Comparison of ENCODE assay signal across 13 mouse cellular contexts in genomic region chr1:129057182-129057581, GRCm38 (mm10).
DNase-seq lines count a peak whose midpoint lies in the region; ATAC-seq and TF ChIP-seq lines count a peak whose summit lies in the region.
"Had no signal": no experiment of that assay in that cellular context is flagged by ENCODE, and none has a peak within 500 bp of the region (broad histone marks: within the 10 kb centered on the region; RNA-seq: fewer than 3 reads in every experiment).

No protein-coding gene starts in this region.

- H3K9ac ChIP-seq in forebrain, embryonic 14.5 days (ENCODE audit: low read length), result no peak overlapping the region
- no peak overlapping the region for H3K9ac ChIP-seq in forebrain, embryonic 11.5 days (ENCODE audit: low read length)
- no peak overlapping the region for H3K9ac ChIP-seq in lung, embryonic 14.5 days
- no peak overlapping the region for H3K9ac ChIP-seq in lung, postnatal 0 days (replicated peaks; ENCODE audit: low read depth)
- no peak overlapping the region for H3K9ac ChIP-seq in kidney, embryonic 14.5 days (ENCODE audit: low read depth, low read length)
- no peak overlapping the region for H3K9ac ChIP-seq in intestine, embryonic 16.5 days (ENCODE audit: low read depth, low read length)

- intact Hi-C loops in heart, postnatal 10 days (cut with DNase I), result no loop called here

- no peak for TF ChIP-seq EP300 in lung, postnatal 0 days (IDR thresholded peaks at IDR 0.05)

- 77% methylated on average over 6 of the region's 6 CpGs for WGBS in forebrain, embryonic 14.5 days
- WGBS in forebrain, embryonic 11.5 days, result 86% methylated on average over 6 of the region's 6 CpGs
- 36% methylated on average over 6 of the region's 6 CpGs for WGBS in lung, embryonic 14.5 days
- WGBS in lung, postnatal 0 days, result 42% methylated on average over 6 of the region's 6 CpGs
- whole genome bisulfite sequencing in kidney, embryonic 14.5 days, result 69% methylated on average over 6 of the region's 6 CpGs
- WGBS in intestine, embryonic 16.5 days, result 69% methylated on average over 6 of the region's 6 CpGs

- TF ChIP-seq CTCF in lung, embryonic 14.5 days (IDR thresholded peaks at IDR 0.05; ENCODE audit: low read depth), result no peak
- TF ChIP-seq CTCF in lung, postnatal 0 days (IDR thresholded peaks at IDR 0.05), result no peak

- no peaks in the 10 kb centered on the region for H3K27me3 ChIP-seq in forebrain, embryonic 14.5 days (replicated peaks; ENCODE audit: control insufficient read depth, insufficient read depth, low read length)
- H3K27me3 ChIP-seq in forebrain, embryonic 11.5 days (ENCODE audit: control insufficient read depth, insufficient read depth, low read length), result no peaks in the 10 kb centered on the region
- no peaks in the 10 kb centered on the region for H3K27me3 ChIP-seq in lung, embryonic 14.5 days (ENCODE audit: insufficient read depth, low read length)
- no peaks in the 10 kb centered on the region for H3K27me3 ChIP-seq in lung, postnatal 0 days (replicated peaks; ENCODE audit: insufficient read depth, low read length)
- no peaks in the 10 kb centered on the region for H3K27me3 ChIP-seq in kidney, embryonic 14.5 days (ENCODE audit: control insufficient read depth, insufficient read depth, low read length)
- no peaks in the 10 kb centered on the region for H3K27me3 ChIP-seq in intestine, embryonic 16.5 days (replicated peaks; ENCODE audit: control insufficient read depth, insufficient read depth, low read length)

- ATAC-seq in forebrain, embryonic 14.5 days, result no peak
- ATAC-seq in forebrain, embryonic 11.5 days (replicated peaks; ENCODE audit: low FRiP score), result no peak
- ATAC-seq in lung, embryonic 14.5 days (ENCODE audit: insufficient read depth), result peak; percentile 83; the same call in 1 of the 2 replicates
- ATAC-seq in lung, postnatal 0 days, result no peak
- ATAC-seq in kidney, embryonic 14.5 days (ENCODE audit: low FRiP score, low TSS enrichment), result no peak
- ATAC-seq in intestine, embryonic 16.5 days, result no peak

- H3K36me3 ChIP-seq in forebrain, embryonic 14.5 days (ENCODE audit: control insufficient read depth, insufficient read depth, low read length), result no peaks in the 10 kb centered on the region
- no peaks in the 10 kb centered on the region for H3K36me3 ChIP-seq in forebrain, embryonic 11.5 days (ENCODE audit: control insufficient read depth, insufficient read depth, low read length)
- no peaks in the 10 kb centered on the region for H3K36me3 ChIP-seq in lung, embryonic 14.5 days (ENCODE audit: insufficient read depth)
- H3K36me3 ChIP-seq in lung, postnatal 0 days (ENCODE audit: insufficient read depth, low read length), result no peaks in the 10 kb centered on the region
- H3K36me3 ChIP-seq in kidney, embryonic 14.5 days (ENCODE audit: control insufficient read depth, insufficient read depth, low read length), result no peaks in the 10 kb centered on the region
- H3K36me3 ChIP-seq in intestine, embryonic 16.5 days (ENCODE audit: control insufficient read depth, insufficient read depth, low read length), result no peaks in the 10 kb centered on the region
- H3K36me3 ChIP-seq: embryonic facial prominence, embryonic 10.5 days had no signal

- no peak overlapping the region for H3K4me2 ChIP-seq in forebrain, embryonic 14.5 days (ENCODE audit: low read length)
- no peak overlapping the region for H3K4me2 ChIP-seq in forebrain, embryonic 11.5 days (ENCODE audit: low read depth, low read length, severe bottlenecking)
- no peak overlapping the region for H3K4me2 ChIP-seq in lung, embryonic 14.5 days
- no peak overlapping the region for H3K4me2 ChIP-seq in lung, postnatal 0 days (replicated peaks; ENCODE audit: low read depth, low read length)
- H3K4me2 ChIP-seq in kidney, embryonic 14.5 days (replicated peaks; ENCODE audit: low read depth, low read length), result no peak overlapping the region
- no peak overlapping the region for H3K4me2 ChIP-seq in intestine, embryonic 16.5 days (ENCODE audit: low read depth, low read length)

- peak; percentile 5 for DNase-seq in forebrain, embryonic 14.5 days (ENCODE audit: low spot score)
- no peak for DNase-seq in forebrain, embryonic 11.5 days (ENCODE audit: low spot score)
- peak; percentile 73 for DNase-seq in lung, embryonic 14.5 days
- no peak for DNase-seq in lung, postnatal 0 days (ENCODE audit: low spot score)
- DNase-seq in heart, postnatal 10 days, result peak; percentile 89 to 90
- DNase-seq in lung, postnatal 4 days, result peak; percentile 8 to 65
- DNase-seq: B cell, adult 2 months; cerebellum, adult 18-20 months; kidney, postnatal 36 days; thymus, postnatal 14 days had no signal

- no peak overlapping the region for H3K27ac ChIP-seq in forebrain, embryonic 14.5 days (ENCODE audit: low read depth, low read length)
- no peak overlapping the region for H3K27ac ChIP-seq in forebrain, embryonic 11.5 days (ENCODE audit: low read depth, low read length)
- no peak overlapping the region for H3K27ac ChIP-seq in lung, embryonic 14.5 days (ENCODE audit: low read depth)
- no peak overlapping the region for H3K27ac ChIP-seq in lung, postnatal 0 days (ENCODE audit: low read length)
- no peak overlapping the region for H3K27ac ChIP-seq in kidney, embryonic 14.5 days (ENCODE audit: low read depth, low read length)
- no peak overlapping the region for H3K27ac ChIP-seq in intestine, embryonic 16.5 days (ENCODE audit: low read length)
- H3K27ac ChIP-seq: embryonic facial prominence, embryonic 10.5 days had no signal

- no peaks in the 10 kb centered on the region for H3K9me3 ChIP-seq in forebrain, embryonic 14.5 days (replicated peaks; ENCODE audit: control insufficient read depth, low read length)
- no peaks in the 10 kb centered on the region for H3K9me3 ChIP-seq in forebrain, embryonic 11.5 days (ENCODE audit: control insufficient read depth, low read length)
- no peaks in the 10 kb centered on the region for H3K9me3 ChIP-seq in lung, embryonic 14.5 days (ENCODE audit: low read depth, low read length)
- no peaks in the 10 kb centered on the region for H3K9me3 ChIP-seq in lung, postnatal 0 days (ENCODE audit: low read length)
- no peaks in the 10 kb centered on the region for H3K9me3 ChIP-seq in kidney, embryonic 14.5 days (ENCODE audit: control insufficient read depth, low read length)
- H3K9me3 ChIP-seq in intestine, embryonic 16.5 days (ENCODE audit: control insufficient read depth, low read length), result no peaks in the 10 kb centered on the region
- H3K9me3 ChIP-seq: embryonic facial prominence, embryonic 10.5 days had no signal

- no peaks in the 10 kb centered on the region for H3K4me1 ChIP-seq in forebrain, embryonic 14.5 days (ENCODE audit: control insufficient read depth, insufficient read depth, low read length)
- H3K4me1 ChIP-seq in forebrain, embryonic 11.5 days (replicated peaks; ENCODE audit: control insufficient read depth, insufficient read depth, low read length), result no peaks in the 10 kb centered on the region
- no peaks in the 10 kb centered on the region for H3K4me1 ChIP-seq in lung, embryonic 14.5 days (ENCODE audit: insufficient read depth)
- no peaks in the 10 kb centered on the region for H3K4me1 ChIP-seq in lung, postnatal 0 days (ENCODE audit: insufficient read depth, low read depth, low read length)
- H3K4me1 ChIP-seq in kidney, embryonic 14.5 days (ENCODE audit: control insufficient read depth, insufficient read depth, low read length), result no peaks in the 10 kb centered on the region
- H3K4me1 ChIP-seq in intestine, embryonic 16.5 days (ENCODE audit: control insufficient read depth, insufficient read depth, low read length), result no peaks in the 10 kb centered on the region
- H3K4me1 ChIP-seq: embryonic facial prominence, embryonic 10.5 days had no signal

- no peak overlapping the region for H3K4me3 ChIP-seq in forebrain, embryonic 14.5 days (ENCODE audit: low read depth, low read length)
- no peak overlapping the region for H3K4me3 ChIP-seq in forebrain, embryonic 11.5 days (ENCODE audit: low read depth, low read length)
- H3K4me3 ChIP-seq in lung, embryonic 14.5 days (ENCODE audit: low read depth, low read length), result no peak overlapping the region
- H3K4me3 ChIP-seq in lung, postnatal 0 days (ENCODE audit: low read depth, low read length), result no peak overlapping the region
- no peak overlapping the region for H3K4me3 ChIP-seq in kidney, embryonic 14.5 days (ENCODE audit: low read length)
- no peak overlapping the region for H3K4me3 ChIP-seq in intestine, embryonic 16.5 days (ENCODE audit: low read length)
- H3K4me3 ChIP-seq: embryonic facial prominence, embryonic 10.5 days had no signal

Comparison
In these comparisons a context has a peak if more than half of its experiments do, and no peak if none do; other contexts are left out.
1. DNase-seq: peak in forebrain, embryonic 14.5 days (single experiment), lung, embryonic 14.5 days (single experiment), heart, postnatal 10 days (2 of 2) and lung, postnatal 4 days (2 of 2); none in forebrain, embryonic 11.5 days (single experiment) and lung, postnatal 0 days (single experiment).